Mouse (Mus musculus) left cerebral cortex, adult 18-20 months (tissue): ENCODE measurements at regions not wholly inside any gene's neighbourhood (a gene's known extent, or its start where the extent isn't known, plus 50 kb on each side); places are given as distances from the start of the nearest gene placed in this dataset.

Experiments used
- DNase-seq, 2 experiments: peaks; one replicate each; pipeline ENCODE4 v3.0.0; 2021 to 2022; ENCODE audit warnings: low spot score in 2 of 2, mixed read lengths in 1 of 2

GRCm38 (mm10) chr10:87639339-87639738, 117.7 kb downstream of the Pah start:
- no peak for DNase-seq

DNA sequence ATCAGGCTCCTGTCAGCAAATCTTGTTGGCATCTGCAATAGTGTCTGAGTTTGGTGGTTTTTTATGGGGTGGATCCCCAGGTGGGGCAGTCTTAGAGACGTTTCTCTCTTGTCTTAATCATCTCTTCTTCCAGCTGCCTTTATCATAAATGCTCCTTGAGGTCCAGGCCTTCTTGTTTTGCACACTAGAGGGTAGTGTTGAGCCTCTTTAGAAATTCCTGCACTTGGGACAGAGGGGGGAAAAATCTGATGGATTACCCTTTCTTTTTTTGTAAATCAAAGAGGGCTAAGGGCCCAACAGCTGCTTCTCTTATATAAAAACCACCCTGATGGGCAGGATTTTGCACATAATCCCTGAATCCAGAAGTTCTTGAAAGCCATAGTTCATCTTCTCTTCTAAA, 127.5 kb downstream of the Pah start:
- peak; percentile 28 to 52 for DNase-seq

DNA sequence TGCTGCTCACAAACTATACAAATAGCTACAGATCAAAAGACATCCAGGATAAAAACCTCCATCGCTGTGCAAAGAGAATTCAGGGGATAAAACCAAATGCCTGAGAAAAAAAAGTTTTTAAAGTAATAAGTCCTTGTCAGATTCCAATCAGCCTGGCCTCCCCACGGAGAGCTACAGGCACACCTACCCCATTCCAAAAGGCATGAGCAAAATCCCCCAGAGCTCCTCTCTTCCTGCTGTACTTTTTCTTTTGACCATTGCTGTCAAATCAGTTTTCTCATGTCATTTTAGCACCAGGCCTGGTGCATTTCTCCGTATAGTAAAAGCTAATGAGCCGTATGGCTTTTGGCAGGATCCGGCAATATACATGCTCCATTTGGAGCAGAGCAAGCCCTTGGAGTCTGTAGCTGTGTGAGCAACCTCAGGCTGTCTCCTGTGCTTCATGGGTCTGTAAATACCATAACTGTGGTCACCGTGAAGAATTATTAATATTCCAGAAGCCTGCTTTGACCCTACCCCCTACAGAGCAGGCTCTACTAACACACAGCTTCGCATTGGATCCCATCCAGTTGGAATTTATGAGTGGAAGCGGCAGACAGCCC, 130.6 kb downstream of the Pah start:
- no peak for DNase-seq

DNA sequence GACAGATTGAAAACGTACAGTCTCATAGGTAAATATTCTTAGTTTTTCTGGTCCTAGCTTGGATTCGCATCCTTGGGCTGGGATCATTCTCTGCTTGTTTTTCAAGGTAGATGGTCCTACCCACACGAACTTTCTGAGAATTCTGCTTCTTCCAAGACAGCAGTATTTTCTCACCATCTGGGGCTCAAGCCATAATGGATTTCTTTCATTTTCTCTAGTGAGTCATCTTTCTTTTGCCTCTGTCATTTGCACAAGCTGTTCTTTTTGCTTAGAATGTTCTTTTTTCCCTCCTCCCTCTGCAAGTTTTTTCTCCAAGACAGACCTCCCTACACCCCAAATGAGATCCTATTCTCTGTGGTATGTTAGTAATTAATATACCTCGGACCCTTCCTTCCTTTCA, 132.5 kb downstream of the Pah start:
- peak in 1 of 2 experiments; percentile 10 for DNase-seq

GRCm38 (mm10) chr10:87666020-87666718, 144.6 kb downstream of the Pah start:
- DNase-seq: no peak

DNA sequence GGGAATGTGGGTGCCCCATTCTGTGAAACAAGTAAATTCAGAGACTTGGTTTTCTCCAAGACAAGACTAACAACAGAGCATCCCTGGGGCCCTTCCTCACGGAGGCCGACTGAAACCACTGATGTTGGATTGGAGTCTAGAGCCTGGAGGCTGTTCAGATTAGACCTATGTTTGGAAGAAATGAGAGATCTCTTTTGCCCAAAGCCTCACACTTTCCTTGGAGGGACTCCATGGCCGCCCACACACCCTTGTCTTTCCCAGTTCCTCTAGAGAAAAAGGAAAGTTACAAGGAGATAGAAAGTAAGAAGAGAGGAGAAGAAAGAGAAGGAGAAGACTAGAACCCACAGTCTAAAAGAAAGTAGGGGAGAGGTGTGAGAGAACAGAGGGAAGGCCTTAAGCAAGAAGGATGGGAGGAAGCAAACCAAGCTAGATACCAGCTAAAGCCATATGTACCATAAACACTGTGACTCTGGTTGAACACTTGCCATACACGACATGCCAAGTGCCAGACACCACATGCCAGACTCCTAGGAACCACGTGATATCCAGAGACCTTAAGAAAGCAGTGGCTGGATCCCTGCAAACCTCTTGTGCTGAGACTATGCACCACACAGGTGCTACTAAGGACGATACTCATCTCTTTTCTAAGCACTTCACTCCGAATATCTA, 145.3 kb downstream of the Pah start:
- DNase-seq: peak; percentile 41 to 64

DNA sequence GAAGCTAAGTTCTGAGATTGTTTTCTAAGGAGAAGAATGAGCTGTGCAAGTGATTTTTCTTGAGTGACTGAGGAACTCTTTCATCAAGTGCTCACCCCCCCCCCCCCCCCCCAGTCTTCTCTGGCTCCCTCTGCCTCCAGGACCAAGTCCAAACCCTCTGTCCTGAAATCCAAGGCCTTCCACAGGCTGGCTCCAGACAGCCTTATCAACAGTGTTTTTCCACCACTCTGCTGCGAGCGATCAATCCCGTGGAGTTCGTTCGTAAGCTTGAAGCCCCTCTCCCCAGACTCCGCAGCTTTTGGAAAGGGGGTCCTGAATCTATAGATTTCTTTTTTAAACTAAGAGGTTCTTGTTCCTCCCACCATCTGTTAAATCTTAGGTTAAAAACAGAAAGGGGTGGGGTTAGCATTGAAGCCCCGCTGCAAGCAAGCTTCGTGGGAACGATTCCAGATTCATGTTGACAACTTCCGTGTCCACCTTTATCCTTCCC, 146.1 kb downstream of the Pah start:
- DNase-seq: no peak

GRCm38 (mm10) chr10:87674740-87675420, 153.3 kb downstream of the Pah start:
- DNase-seq: no peak

GRCm38 (mm10) chr10:87676041-87676672, 154.6 kb downstream of the Pah start:
- no peak for DNase-seq

GRCm38 (mm10) chr10:87678984-87679383, 157.4 kb downstream of the Pah start:
- DNase-seq: no peak

DNA sequence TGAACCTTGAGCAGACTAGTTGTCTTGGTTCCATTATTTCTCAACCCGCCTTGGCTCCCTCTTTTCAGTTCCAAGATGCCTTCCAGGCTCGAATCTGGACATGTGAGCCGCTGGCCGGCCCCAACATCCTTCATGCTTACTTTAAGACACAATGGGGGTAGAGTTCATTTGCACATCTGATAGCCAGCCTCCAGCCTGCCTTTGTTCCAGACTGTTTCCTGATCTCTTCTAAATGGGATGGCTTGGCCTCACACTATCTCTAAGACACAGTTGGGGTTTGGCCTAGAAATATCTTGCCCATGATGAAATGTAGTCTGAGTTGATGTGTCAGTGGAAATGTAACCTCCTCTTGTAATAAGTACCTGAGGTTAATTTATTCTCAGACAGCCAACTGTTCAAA, 164.7 kb downstream of the Pah start:
- DNase-seq: no peak

DNA sequence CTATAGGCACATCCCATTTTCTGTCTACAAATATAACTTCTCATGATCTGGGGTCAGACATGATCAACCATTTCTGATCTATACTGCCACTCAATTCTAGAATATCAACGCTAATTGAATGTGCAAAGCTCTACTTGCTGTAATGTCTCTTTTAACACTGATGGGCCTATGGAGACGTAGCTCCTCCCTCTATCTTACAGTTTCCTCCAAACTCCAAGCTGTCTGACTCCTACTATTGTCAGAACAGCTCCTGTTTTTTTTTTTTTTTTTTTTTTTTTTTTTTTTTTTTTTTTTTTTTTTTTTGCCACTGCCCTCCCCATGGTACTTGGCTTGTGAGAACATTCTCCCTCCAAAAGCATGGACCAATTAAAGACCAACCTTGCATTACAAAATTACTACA, 165.2 kb downstream of the Pah start:
- no peak for DNase-seq

GRCm38 (mm10) chr10:87687844-87688243, 166.2 kb downstream of the Pah start:
- no peak for DNase-seq

GRCm38 (mm10) chr10:87690831-87691230, 167.2 kb upstream of the Igf1 start:
- no peak for DNase-seq

DNA sequence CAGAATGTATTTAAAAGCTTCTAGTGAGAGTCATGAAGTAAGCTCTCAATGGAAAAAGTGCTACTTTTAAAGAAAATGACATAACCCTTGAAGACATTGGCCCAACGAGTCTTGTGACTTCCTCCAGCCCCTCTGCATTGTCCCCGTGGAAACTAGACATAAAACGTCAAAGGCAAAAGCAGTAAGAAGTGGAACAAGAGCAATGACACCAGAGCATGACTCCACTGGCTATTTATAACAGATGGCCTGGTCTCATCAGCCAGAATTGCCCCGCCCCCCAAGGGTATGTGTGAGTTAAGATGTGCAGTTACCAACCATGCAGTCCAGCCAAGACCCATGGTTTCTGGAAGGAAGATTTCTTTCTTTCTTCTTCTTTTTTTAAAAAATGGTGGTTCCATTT, 161.6 kb upstream of the Igf1 start:
- no peak for DNase-seq

DNA sequence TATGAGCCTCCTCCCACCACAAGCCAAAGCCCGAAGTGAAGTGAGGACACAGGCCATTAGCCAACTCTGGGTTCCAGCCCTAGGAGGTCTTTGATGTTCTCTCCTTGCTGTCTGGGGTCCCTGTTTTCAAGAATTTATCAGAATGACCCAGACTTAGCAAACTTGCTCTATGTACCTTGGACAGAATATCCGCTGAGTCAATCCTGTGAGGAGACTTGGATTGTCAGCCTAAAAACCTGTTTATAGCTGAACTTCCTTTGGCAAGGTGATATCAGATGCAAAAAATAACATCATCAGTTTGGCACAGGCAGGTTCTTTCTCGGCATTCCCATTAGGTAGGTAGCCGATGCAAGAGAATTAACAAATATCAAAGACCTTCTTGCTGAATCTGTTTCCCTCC, 146.9 kb upstream of the Igf1 start:
- no peak for DNase-seq

DNA sequence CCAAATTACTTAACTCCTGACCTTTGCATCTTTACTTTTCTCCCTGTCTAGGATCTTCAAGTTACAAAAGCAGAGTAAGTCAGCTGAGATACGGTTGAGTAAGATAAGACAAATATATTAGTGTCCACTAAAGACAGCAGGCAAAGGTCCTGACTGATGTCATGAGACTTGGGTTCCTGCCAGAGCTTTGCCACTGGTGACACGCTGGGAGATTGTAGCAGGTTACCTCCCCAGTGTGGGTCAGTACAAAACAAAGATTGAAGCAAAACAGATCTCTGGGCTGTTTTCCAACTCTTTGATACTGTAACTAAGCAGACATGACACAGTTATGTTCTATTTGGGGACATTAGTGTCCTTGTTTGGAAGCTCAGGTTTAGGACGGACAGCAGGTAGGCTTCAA, 146.3 kb upstream of the Igf1 start:
- no peak for DNase-seq

DNA sequence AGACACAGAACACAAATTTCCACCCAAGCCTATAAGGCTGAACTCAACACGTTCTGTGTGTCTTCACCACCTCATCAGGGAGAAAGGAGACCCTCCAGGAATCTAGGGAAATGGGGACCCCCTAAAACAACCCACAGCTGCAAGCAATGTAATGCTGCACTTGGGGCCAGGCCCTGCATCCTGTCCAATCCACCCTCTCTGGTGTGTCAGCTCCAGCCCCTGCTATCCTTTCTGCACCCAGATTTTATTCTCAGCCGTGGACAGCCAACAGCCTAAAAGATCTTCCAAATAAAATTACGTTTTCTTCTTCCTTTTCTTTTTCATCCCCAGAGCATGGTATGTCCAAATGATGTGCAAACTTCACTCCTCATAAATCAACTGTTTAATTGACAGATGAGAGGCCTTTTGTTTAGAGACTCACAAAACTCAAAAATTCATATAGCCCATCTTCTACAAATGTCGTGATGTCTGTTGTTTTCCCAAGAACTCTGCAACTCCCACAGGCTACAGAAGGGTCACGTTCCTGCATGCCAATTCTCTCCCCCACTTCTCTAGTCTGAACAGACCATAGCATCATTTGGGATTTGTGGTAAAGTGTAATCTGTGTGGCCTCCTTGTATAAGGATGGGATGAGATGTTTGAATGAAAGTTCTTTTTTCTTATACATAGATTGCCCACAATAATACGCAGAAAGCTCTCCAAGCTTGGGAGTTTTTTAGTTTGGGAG, 142.0 kb upstream of the Igf1 start:
- no peak for DNase-seq

DNA sequence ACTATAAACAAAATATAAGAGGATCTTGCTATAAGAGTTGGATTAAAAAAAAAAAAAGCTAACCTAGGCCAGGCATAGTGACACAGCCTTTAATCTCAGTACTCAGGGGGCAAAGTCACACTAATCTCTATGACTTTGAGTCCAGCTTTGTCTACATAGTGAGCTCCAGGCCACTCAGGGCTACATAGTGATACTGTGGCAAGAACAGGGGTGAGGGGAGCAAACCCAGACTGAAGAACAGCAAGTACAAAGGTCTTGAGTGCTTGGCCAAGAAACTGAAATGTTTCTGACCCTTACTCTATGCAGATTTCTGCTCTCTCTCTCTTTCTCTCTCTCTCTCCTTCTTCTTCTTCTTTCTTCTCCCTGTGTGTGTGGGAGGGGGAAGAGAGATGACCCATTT, 140.9 kb upstream of the Igf1 start:
- DNase-seq: no peak

DNA sequence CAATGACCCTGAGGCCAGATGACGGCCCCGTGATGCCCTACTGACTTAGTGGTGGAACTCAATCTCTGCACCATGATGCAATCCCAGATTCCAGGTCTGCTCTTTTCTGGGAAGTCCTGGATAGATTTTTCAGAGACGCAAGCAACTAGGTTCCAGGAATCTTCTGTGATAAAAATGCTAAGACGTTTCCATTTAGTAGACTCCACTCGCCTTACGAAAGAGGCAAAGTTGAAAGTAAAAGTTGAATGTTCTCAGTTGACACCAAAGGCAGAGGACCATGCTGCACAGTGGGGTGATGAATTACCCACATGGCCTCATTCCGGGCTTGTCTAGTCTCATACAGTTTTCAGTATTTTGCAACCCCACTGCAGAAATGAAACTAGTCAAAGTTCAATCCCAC, 139.6 kb upstream of the Igf1 start:
- no peak for DNase-seq

- DNase-seq: no peak
Measured at GRCm38 (mm10) chr10:87719978-87720377, 138.1 kb upstream of the Igf1 start.
